Mouse (Mus musculus): ENCODE results near the gene 1700125H20Rik.

- TF ChIP-seq POLR2A (IDR thresholded peaks at IDR 0.05; ENCODE audit: borderline replicate concordance, low read depth, low read length), result no peak
- TF ChIP-seq CTCF (IDR thresholded peaks at IDR 0.05; ENCODE audit: low read depth, low read length), result no peak
These were observed 44.5 kb downstream of the 1700125H20Rik start for GRCm38 (mm10) chr11:85214679-85215078.

All from bone marrow macrophage, adult 2 months (primary cell).